Mouse (Mus musculus): ENCODE measurements around the gene Atxn1.

Gene Atxn1

DNA sequence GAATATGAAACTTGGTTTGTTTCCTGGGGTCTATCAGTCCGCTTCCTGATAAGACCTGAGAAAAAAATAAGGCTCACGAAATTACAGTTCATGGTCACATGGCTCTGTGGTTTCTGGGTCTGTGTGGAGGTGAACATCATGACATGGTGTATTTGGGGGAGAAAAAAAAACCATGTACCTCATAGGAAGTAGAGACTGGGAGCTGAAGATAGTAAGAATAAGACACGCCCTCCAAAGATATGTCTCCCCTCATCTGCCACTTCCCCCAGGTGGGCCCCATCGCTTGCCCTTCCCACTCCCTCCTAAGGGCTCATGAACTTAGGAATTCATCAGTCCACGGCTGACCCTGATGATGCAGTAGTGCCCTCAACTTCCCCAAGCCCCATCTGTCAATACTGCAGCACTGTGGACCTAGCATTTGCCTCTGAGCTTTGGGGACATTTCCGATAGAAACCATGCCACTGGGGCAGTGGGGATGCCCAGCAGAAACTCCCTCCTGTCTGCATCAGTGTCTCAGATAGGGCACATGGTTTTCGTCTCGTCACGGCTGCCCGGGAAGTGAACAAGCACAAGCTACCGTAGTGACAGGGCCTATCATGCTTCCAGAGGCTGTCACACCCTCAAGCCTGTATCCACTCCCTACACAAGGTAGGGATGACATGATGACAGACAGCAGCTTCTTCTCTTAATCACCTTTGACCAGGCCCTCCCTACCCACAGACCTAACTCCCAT, 437.4 kb downstream of the Atxn1 start:
- DNase-seq (ENCODE audit: low spot score in 2 of 2), result peak; percentile 29 to 34

DNA sequence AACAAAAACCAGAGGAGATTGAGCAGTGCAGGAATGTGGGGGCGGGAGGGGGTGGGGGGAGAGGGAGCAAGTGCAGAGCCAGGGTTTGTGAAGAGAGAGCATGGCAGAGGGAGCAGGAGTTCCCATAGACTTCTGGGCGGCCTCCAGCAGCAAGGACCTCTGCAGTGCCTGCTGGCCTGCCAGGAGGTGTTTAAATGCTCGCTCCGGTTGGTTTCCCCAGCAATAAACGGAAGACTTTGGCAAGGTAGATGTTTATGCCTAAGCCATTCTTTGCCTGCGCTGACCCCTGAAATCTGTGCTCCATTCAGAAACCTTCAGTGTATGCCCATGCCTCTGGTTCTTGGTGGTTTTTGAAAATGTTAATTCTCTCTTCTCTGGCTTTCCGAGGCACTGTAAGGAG, 438.6 kb downstream of the Atxn1 start:
- no peak for DNase-seq (ENCODE audit: low spot score in 2 of 2)

DNA sequence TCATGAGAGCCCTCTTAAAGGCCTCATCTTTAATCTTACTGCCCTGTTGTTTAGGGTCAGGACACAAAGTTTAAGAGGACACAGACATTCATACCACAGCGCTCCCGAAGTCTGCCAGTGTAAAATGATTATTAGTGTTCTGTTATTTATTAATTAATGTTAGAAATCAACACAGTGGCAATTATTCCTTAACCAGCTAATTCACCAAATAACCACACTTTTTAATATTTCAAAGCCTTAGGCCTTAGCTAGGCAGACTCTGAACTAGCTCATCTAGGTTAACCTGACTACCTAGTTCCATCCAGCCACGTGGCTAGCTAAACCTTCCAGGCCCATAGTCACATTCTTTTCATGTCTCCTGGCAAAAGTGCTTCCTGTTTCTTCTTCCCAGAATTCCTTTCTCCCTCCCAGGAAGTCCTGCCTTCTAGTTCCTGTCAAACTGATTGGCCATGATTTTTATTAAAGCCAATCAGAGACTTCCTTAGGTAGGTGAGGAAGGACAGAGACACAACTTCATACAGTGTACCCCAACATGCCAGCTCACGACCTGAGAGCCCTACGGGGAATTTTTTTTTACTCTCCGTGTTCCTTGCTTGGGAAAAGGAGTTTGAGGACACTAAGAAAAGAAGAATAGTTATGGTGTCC, 439.9 kb downstream of the Atxn1 start:
- no peak for DNase-seq (ENCODE audit: low spot score in 2 of 2)

DNA sequence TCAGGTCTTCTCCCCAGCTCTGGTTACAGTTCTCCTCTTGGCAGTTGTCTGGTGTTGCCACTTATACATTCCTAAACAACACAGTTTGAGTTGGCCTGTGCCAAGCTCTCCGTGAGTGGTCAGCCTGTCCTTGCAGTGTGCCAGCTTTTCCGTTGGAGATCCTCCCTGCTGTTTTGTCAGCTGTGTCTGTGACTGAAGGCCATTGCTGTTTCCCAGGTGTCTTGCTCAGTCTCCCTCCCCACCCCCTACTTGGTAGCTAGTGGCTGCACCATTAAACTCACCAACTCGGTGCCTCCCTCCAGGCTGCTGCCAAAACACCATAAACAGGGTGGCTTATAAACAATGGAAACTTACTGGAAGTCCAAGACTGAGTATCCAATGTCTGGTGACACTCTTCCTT, 440.5 kb downstream of the Atxn1 start:
- no peak for DNase-seq (ENCODE audit: low spot score in 2 of 2)

DNA sequence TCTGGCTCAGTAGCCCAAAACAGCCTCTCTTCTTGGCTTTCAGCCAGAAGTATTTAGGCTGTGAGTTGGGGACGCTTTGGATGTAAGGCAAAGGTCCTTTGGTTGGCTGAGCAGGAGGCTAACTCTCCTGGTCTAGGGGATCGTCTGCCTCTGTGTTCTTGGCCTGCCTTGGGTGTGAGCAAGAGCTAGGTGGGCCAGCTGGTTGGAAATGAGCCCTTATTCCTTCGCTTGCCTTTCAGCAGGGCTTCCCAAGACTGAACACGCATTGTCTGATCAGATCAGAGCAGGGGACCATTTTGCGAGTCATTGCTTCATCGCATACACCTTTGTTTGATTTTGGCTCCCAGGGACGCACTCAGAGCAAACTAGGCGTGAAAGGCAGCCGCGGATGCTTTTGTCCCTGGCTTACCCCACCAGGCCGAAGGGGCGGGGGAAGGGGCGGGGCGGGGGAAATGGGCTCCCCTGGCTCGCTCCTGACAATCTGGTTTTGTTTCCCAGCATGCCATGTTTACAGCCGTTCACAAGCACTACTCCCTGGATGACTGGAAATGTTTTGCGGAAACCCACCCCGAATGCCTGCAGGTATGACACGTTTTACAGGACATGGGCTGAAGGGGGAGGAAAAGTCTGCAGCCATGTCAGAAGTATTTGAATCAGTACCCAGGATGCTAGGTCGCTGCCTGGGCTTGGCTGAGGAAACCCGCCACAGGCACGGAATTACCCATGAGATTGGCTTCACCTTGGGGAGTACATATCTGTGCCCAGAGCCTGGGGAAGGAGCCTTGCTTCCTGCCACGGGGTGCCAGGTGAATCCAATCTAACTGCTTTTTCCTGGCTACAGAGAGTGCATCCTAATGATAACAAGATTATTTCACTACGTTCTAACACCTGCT, 448.1 kb downstream of the Atxn1 start:
- DNase-seq (ENCODE audit: low spot score in 2 of 2), result no peak

DNA sequence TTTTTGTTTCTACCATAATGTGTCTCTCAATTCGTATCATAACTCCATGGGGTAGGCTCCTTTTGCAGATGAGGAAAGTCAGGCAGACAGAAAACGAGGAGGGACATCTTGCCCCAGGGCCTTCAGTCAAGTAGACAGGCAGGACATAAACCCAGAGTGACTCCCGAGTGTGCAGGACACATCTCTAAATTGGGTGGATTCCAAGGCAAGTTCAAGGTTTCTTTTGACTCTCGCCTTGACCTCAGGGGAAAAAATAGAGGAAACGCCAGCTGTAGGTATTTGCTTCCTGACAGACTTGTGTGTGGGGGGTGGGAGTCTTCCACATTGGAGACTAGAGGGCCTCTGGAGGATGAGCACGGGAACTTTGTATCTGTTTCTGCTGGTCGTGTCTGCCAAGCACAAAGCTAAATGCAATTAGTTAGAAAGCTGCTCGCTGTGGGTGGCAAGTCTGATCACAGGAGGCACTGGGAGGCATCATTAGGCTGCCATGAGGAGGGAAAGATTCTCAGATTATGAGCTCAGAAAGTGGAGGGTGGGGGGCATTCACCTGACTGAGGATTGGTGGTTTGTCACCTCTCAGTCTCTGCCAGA, 449.9 kb downstream of the Atxn1 start:
- no peak for DNase-seq (ENCODE audit: low spot score in 2 of 2)

DNA sequence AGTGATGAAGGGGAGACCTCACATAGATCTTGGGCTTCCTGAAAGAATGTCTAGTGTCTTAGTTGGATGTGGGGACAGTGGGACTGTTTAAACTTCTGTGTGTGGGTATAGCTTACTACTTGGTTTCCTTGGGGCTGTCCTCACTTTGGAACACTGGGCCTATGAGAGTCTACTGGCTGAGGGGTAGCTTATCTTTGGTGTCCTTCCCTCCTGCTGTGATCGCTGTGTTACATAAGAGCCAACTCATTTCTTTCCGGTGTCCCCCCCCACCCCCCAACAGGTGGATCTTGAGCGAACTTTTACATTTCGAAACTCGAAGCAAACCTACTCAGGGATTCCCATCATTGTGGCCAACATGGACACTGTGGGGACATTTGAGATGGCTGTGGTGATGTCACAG, 450.7 kb downstream of the Atxn1 start:
- DNase-seq (ENCODE audit: low spot score in 2 of 2), result no peak

DNA sequence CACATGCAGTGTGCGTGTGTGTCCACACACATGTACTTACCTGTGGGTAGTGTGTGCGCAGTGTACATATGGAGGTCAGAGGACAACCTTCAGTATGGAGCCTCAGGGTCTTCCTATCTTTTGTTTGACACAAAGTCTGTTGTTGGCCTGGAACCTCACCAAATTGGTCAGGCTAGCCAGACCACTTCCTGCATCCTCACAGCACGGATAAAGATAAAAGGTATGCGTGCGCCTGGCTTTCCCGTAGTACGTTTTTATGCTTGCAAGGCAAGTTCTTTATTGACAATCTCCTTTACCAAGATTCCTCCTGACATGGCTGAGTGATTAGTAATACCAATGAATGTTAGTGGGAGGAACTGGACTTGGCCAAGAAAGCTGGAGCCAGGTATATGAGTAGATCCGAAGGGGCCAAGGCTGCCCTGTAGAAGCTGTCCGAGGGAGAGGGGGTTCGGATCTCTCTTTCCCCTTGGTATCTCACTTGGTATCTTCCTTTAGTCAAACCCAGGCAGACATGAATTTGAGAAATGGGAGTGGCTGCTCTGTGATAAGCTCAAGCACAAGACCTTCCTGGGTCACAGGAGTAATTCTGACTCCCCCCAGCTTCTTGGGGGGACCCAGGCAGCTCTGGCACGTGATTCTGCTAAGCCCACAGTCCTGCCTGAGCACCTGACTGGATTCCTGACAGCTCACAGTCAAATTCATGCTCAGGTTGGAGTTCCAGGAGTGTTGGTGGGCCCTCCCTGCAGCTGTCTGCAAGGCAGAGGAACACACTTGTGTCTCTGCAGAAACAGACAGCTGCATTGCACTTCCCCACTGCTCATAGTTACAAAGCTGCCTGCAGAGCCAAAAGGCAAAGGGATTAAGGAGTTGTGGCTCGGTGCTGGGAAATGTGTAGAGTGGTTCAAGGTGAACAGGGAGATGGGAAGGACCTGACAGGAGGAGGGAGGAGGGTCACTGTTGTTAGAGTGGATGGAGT, 451.5 kb downstream of the Atxn1 start:
- DNase-seq (ENCODE audit: low spot score in 2 of 2), result no peak

DNA sequence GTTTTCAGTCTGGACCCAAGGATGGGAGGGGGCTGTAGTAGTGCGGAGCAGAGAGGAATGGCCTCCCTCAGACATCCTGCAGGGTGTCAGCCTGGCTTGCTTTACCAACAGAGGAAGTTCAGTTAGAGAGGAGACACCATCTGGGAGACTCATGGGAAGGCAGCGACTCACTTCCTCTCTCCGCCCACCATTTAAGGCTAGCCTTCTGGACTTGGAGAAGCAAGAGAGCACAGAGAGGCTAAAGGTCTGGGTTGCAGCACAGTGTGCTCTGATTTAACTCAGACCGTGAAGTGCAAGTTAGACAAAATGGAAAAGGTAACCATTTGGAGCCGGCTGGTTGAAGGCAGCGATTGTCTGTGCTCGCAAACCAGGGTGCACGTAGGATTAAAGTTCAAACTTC, 452.3 kb downstream of the Atxn1 start:
- no peak for DNase-seq (ENCODE audit: low spot score in 2 of 2)

DNA sequence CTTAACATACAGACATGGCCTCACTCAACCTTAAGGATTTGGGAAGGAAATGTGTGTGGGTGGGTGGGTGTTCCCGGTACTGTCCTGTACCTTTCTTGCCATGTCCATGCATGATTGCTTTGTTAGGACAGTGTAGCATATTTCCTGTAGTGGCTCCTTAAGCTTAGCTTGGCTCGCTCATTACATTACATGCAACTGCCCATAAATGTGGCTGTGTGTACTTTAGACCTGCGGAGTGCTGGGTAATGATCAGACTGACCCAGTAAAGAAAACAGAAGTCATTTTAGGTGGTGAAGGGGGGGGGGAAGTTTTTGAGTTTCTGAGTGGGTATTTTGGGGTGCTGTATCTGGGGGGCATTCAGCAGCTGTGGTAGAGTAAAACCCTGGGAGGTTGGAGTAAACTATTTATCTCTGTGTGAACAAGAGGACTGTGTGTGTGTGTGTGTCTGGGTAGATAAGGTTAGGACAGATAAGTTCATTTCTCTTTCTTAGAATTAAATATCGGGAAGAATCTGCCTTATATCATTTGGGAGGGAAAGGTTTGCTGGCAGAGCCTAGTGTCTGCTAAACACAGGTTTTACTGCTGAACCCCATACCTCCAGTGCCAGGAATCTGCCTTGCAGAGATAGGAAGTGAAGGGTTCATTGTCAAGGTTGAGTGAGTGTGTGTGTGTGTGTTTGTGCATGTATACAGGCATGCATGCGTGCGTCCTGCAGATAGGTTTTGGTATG, 452.9 kb downstream of the Atxn1 start:
- no peak for DNase-seq (ENCODE audit: low spot score in 2 of 2)

DNA sequence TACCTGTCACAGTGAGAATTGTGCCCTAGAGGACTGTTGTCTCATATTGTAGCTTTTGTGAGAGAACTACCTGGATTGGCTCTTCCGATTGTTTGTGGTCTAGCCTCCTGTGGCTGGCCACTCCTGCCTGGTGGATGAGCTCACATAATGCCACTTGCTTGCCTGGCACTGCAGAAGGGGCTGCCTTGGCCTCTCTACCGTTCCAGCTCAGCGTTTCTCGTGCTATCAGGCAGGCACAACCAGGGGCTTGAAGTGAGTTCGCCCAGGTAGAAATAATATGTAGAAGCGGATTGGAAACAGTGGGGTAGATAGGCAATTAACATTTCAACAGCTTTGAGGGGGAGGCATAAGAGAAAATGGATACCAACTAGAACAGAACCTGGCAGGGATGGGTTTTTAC, 455.4 kb downstream of the Atxn1 start:
- DNase-seq (ENCODE audit: low spot score in 2 of 2), result no peak

DNA sequence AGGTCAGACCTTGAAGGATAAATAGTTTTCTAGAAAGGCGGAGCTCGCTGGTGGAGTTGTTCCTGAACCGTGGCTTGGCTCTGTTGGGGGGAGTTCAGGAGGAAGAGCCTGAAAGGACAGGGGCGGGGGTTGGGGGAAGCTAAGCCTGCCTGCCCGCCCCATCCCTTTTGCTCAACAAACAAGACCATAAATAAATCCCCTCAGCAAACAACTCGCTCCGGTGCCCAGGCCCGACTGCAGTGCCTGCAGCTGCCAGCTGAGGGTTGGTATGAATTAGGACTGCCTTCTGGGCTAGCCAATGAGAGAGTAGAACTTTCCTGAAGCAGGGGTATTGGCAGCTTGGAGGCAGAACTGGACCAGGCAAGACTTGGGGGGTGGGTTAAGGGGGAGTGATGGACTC, 456.3 kb downstream of the Atxn1 start:
- peak; percentile 18 to 35 for DNase-seq (ENCODE audit: low spot score in 2 of 2)

DNA sequence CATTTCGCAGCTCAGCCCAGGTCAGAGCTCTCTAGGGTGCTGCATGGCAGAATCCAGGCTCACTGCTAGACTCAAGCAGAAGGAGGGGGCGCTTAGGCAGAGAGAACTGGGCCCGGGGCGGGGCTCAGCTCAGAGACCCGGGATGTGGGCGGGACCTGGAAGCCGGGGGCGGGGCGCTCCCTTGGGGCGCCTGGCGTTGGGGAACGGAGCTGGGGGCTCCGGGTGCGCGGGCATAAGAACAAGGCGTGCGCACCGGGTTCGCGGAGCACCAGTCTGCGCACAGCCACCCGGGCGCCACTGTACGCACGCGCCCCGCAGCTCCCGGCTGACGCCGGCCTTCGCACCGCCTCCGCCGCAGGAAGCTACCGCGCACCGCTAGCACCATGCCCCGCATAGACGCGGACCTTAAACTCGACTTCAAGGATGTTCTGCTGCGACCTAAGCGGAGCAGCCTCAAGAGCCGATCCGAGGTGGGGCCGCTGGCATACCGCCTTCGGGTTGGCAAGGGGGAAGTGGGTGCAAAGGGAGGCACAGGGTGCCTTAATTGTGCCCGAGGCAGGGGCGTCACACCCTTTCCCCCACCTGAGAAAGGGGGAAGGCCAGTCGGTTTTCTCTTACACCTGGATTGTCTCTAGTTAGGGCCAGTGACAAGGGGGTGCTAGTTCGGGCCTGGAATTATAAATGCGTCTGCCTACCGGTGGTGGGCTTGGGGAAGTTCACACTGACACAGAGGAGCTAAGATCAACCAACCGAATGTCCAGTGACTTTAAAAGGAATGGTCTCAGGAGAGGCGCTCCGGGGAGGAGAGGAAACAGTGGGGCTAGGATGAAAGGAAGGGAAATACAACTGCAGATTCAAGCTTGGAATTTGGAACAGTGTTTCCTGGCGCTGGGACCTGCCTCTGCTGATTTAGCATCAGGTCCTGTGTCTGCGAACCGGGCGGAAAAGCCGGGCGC, 457.3 kb downstream of the Atxn1 start, which contains the start of gene Gmpr:
Gene Gmpr, plus strand, starts transcription at position 171 of the 956 bp plus-strand sequence.
- peak; percentile 52 to 60 for DNase-seq (ENCODE audit: low spot score in 2 of 2)

DNA sequence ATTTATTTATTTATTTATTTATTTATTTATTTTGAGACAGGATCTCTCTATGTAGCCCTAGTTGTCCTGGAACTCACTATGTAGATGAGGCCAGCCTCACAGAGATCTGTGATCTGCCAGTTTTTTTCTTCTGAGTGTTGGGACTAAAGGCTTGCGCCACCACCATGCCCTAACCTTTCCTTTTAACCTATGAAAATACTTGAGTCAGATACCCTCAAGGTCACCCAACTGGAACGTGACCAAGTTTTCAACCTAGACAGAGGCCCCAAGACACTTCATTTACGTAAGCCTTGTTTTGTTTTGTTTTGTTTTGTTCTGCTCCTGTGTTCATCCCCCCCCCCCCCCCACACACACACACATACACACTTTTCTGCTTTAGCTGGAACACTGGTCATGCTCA, 459.3 kb downstream of the Atxn1 start:
- no peak for DNase-seq (ENCODE audit: low spot score in 2 of 2)

DNA sequence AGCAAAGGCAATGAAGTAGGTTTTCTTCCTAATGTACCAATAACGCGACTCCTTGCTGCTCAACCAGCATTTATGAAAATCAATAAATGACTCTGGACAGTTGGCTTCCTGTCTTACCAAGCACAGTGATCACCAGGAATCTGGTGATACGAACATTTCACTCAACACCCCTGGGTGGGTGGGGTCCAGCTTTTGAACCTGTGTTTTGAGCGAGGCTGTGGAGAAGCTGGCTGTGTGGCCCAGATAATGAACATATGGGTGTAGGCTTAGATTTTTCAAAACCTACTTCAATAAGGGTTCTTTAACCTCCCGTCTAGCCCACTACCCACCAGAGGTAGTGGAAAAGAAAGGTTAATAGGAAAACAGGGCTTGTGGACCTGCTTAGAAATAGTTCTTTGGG, 462.0 kb downstream of the Atxn1 start:
- no peak for DNase-seq (ENCODE audit: low spot score in 2 of 2)

DNA sequence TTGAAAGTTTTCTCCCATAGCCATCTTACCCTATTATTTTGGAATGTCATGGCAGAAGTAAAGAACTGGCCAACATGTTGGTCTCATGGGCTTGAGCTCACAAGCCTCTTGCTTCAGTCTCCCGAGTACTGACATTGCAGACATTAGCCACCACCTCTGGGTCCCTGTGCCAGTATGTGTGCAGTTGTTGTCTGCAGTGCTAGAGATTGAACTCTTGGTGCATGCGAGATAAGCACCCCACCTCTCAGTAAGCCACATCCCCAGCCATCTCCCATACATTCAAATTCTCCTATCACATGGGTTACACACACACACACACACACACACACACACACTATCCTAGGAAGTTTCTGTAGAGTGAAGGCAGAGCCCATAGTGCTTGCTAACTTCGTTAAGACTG, 464.9 kb downstream of the Atxn1 start:
- DNase-seq (ENCODE audit: low spot score in 2 of 2), result no peak
